Mouse (Mus musculus) hindbrain, embryonic 11.5 days (tissue): ENCODE data around the gene Tmod4. TPM values are rescaled to one million over a fixed set of nuclear protein-coding genes. Genes with fewer than 3 reads are reported as not detected.
"Not testable (repeated sequence)": the region's sequence is repeated elsewhere in the genome, so short reads cannot be mapped to it uniquely, and the experiment has no call there.

Experiments
- ATAC-seq: fragments of 200-750 bp; cut with Nextera tagmentation; 2 replicates; pipeline ENCODE4 v1.8.0; 2017; ENCODE audit warnings: mild to moderate bottlenecking, moderate TSS enrichment, moderate library complexity; ENCODE audit not compliant: low FRiP score
- DNase-seq: peaks from one replicate; pipeline ENCODE4 v3.0.0-alpha.2; 2015; ENCODE audit warnings: low spot score
- H3K27ac ChIP-seq: fragments of 300-500 bp; sonication (generic); 2 replicates; pipeline ENCODE4 v1.5.1; 2014; ENCODE audit warnings: mild to moderate bottlenecking, low read depth, low read length
- H3K27me3 ChIP-seq: fragments of 300-500 bp; sonication (generic); 2 replicates; pipeline ENCODE4 v1.6.1; 2014; ENCODE audit warnings: mild to moderate bottlenecking, low read length, moderate library complexity, mixed read lengths; ENCODE audit not compliant: control insufficient read depth, insufficient read depth
- H3K36me3 ChIP-seq: fragments of 300-500 bp; sonication (generic); 2 replicates; pipeline ENCODE4 v1.6.1; 2014; ENCODE audit warnings: mild to moderate bottlenecking, low read length, moderate library complexity, mixed read lengths; ENCODE audit not compliant: control insufficient read depth, insufficient read depth
- H3K4me1 ChIP-seq: fragments of 300-500 bp; sonication (generic); replicated peaks from 2 replicates; pipeline ENCODE4 v1.6.1; 2014; ENCODE audit warnings: low read length, mixed read lengths; ENCODE audit not compliant: control insufficient read depth, insufficient read depth
- H3K4me2 ChIP-seq: fragments of 300-500 bp; sonication (generic); replicated peaks from 2 replicates; pipeline ENCODE4 v1.6.1; 2014; ENCODE audit warnings: mild to moderate bottlenecking, low read depth, low read length
- H3K4me3 ChIP-seq: fragments of 300-500 bp; sonication (generic); 2 replicates; pipeline ENCODE4 v1.5.1; 2014; ENCODE audit warnings: low read depth, low read length
- H3K9ac ChIP-seq: fragments of 300-500 bp; sonication (generic); 2 replicates; pipeline ENCODE4 v1.6.1; 2014; ENCODE audit warnings: low read depth, low read length
- H3K9me3 ChIP-seq: fragments of 300-500 bp; sonication (generic); 2 replicates; pipeline ENCODE4 v1.6.1; 2016; ENCODE audit warnings: low read length; ENCODE audit not compliant: control insufficient read depth
- WGBS: fragments of 180-500 bp; shearing (Covaris S2); extraction: QIAGEN DNeasy Blood & Tissue Kit; methylation state at CpG from one replicate; pipeline ENCODE4 v1.1.7; 2014; 5-methylcytosine and 5-hydroxymethylcytosine counted together
- polyA plus RNA-seq: library from polyadenylated mRNA; unstranded; fragments of >200 nt; fragmentation: Nextera tagmentation; extraction: Ambion mirVana; gene quantifications from 2 replicates; pipeline ENCODE4 v1.2.1, GENCODE M21; 2014

The Tmod4 gene
- polyA plus RNA-seq, 1 experiment from 2014 or later: 1.1 TPM

GRCm38 (mm10) chr3:95110911-95111726 is 13.2 kb upstream of the Tmod4 start, which contains the start of gene Vps72:
Gene Vps72 (plus strand): TSS chr3:95111022.
- Histone ChIP-seq H3K27ac (peak within 1 kb of the TSS; percentile 97), H3K9me3 (no peaks in the 10 kb centered on the region), H3K27me3 (no peaks in the 10 kb centered on the region), H3K4me3 (peak within 1 kb of the TSS; percentile 80), H3K9ac (peak within 1 kb of the TSS; percentile 96), H3K4me2 (peak within 1 kb of the TSS; percentile 27), H3K36me3 (peaks cover 6% of the 10 kb centered on the region), H3K4me1 (no peaks in the 10 kb centered on the region; the same call in 1 of the 2 replicates)
- ATAC-seq: peak; percentile 70
- peak; percentile 90 for DNase-seq
- WGBS: under 1% methylated on average over 49 of the region's 54 CpGs

DNA sequence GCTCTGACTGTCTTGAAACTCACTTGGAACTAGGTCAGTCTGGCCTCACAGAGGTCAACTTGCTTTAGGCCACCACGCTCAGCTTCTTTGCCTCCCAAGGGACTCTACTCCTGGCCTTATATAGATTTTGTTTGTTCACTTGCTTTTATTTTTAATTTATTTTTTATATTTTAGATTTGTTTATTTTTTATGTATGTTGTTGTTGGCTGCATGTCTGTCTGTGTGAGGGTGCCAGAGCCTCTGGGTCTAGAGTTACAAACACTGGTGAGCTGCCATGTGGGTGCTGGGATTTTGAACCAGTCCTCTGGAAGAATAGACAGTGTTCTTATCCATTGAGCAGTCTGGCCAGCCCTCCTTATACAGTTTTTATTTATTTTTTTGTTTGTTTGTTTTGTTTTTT is 11.5 kb upstream of the Tmod4 start:
- Histone ChIP-seq H3K9me3 (no peaks in the 10 kb centered on the region), H3K9ac (no peak overlapping the region), H3K4me2 (no peak overlapping the region; the same call in 1 of the 2 replicates), H3K27me3 (no peaks in the 10 kb centered on the region), H3K4me3 (no peak overlapping the region), H3K27ac (no peak overlapping the region), H3K4me1 (no peaks in the 10 kb centered on the region; the same call in 1 of the 2 replicates), H3K36me3 (peaks cover 6% of the 10 kb centered on the region)
- ATAC-seq: no peak
- 77% methylated on average over 1 of the region's 1 CpGs for WGBS
- no peak for DNase-seq

GRCm38 (mm10) chr3:95117751-95118150 is 6.5 kb upstream of the Tmod4 start:
- no peak for DNase-seq
- H3K4me2 ChIP-seq: no peak overlapping the region
- 97% methylated on average over 2 of the region's 2 CpGs for WGBS
- ATAC-seq: no peak
- H3K9me3 ChIP-seq: no peaks in the 10 kb centered on the region
- H3K27me3 ChIP-seq: no peaks in the 10 kb centered on the region
- no peak overlapping the region for H3K9ac ChIP-seq
- H3K27ac ChIP-seq: no peak overlapping the region
- no peaks in the 10 kb centered on the region for H3K4me1 ChIP-seq
- H3K36me3 ChIP-seq: peaks cover 32% of the 10 kb centered on the region
- no peak overlapping the region for H3K4me3 ChIP-seq

DNA sequence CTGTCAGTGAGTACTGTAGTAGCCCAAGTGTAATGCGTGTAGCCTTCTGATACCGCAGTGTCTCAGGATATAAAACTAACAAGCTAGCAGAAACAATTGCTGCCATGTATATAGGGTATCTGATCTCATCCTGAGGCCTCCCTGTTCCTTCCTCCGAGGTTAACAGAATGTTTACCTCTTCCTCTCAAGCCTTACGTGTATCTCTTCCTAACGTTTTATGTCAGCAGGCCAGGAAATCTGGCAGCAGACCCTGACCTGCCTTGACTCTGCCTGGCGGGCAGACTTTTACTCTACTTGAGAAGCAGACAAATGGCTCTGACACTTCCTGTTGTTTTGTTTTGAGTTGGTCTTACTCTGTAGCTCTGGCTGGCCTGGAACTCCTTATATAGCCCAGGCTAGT is 2.7 kb upstream of the Tmod4 start:
- ATAC-seq (no peak), DNase-seq (no peak)
- Histone ChIP-seq H3K4me3 (no peak overlapping the region), H3K9ac (no peak overlapping the region), H3K36me3 (peaks cover 25% of the 10 kb centered on the region), H3K4me1 (no peaks in the 10 kb centered on the region), H3K27me3 (no peaks in the 10 kb centered on the region), H3K4me2 (no peak overlapping the region), H3K27ac (no peak overlapping the region), H3K9me3 (no peaks in the 10 kb centered on the region)
- WGBS: 81% methylated on average over 6 of the region's 6 CpGs

DNA sequence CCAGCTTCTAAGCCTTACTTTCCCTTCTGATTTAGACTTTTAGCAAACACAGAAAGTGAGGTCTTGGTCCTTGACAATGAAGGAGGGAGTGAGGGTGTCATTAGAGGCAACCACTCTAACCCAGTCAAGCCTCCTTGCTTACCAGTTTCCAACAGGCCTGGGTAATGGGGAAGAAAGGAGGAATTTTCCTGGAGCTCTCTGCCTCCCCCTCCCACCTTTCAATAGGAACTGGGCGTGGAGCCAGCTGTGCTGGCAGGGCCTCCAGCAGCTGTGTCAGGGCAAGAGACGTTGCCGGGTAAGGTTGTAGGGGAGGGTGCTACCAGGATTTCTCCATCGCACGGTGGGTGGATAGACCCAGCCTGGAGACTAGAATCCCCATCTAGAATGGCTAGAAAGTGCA is 696 bp downstream of the Tmod4 start:
- H3K27me3 ChIP-seq: no peaks in the 10 kb centered on the region
- H3K4me3 ChIP-seq: no peak overlapping the region
- DNase-seq (no peak), ATAC-seq (no peak)
- H3K4me2 ChIP-seq: no peak overlapping the region
- H3K9me3 ChIP-seq: no peaks in the 10 kb centered on the region
- H3K4me1 ChIP-seq: no peaks in the 10 kb centered on the region
- H3K36me3 ChIP-seq: peaks cover 12% of the 10 kb centered on the region
- 45% methylated on average over 5 of the region's 5 CpGs for WGBS
- no peak overlapping the region for H3K9ac ChIP-seq
- no peak overlapping the region for H3K27ac ChIP-seq

DNA sequence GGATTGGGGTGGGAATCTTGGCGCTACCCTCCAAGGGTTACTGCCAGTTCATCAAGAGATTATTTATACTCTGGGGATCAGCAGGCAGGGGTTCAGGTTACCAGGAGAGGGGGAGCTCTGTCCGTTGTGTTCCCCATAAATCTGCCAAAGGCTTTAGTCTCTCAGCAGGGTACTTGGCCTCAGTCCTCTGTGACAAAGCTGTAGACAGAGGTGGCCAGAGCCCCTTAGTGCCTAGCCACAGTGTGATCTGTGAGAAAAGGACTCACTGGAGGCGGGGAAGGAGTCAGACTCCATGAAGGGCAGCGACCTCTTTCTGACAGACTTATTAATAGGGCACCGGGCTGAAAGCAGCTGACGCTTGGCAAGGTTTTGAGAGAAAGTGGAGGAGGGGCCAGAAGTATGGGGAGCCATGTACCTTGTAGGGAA is 5.0 kb downstream of the Tmod4 start:
- Histone ChIP-seq H3K4me2 (no peak overlapping the region), H3K9ac (no peak overlapping the region), H3K4me3 (no peak overlapping the region), H3K36me3 (no peaks in the 10 kb centered on the region), H3K4me1 (no peaks in the 10 kb centered on the region), H3K27ac (no peak overlapping the region), H3K9me3 (no peaks in the 10 kb centered on the region), H3K27me3 (no peaks in the 10 kb centered on the region)
- DNase-seq (no peak), ATAC-seq (no peak)
- WGBS: 53% methylated on average over 6 of the region's 6 CpGs

DNA sequence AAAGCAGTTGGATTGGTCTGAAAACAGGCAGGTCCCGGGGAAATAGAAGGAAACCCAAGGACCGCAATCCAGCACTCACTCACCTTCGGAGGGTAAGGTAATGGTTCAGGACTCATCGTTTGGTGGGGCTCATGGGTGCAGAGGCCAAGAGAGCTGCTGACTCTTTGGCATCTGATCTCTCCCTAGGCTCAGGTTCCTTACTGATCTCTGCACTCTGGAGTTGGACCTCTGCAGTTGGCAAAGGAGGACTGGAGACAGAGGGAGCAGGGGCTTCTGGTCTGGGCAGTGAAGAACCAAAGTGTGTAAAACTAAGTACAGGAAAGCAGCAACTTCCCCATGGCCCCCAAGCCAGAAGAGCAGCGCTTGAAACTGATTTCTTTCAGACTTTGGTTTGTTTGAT is 5.8 kb downstream of the Tmod4 start:
- ATAC-seq: no peak
- no peak overlapping the region for H3K27ac ChIP-seq
- no peak overlapping the region for H3K4me2 ChIP-seq
- WGBS: 92% methylated on average over 5 of the region's 5 CpGs
- H3K9me3 ChIP-seq: no peaks in the 10 kb centered on the region
- H3K4me3 ChIP-seq: no peak overlapping the region
- no peaks in the 10 kb centered on the region for H3K36me3 ChIP-seq
- H3K27me3 ChIP-seq: no peaks in the 10 kb centered on the region
- no peaks in the 10 kb centered on the region; the same call in 1 of the 2 replicates for H3K4me1 ChIP-seq
- DNase-seq: no peak
- no peak overlapping the region for H3K9ac ChIP-seq

GRCm38 (mm10) chr3:95132389-95132788 is 8.1 kb downstream of the Tmod4 start:
- not testable (repeated sequence) for H3K9me3 ChIP-seq, H3K27me3 ChIP-seq, H3K4me1 ChIP-seq, ATAC-seq, H3K4me2 ChIP-seq, DNase-seq, H3K36me3 ChIP-seq, H3K4me3 ChIP-seq, H3K27ac ChIP-seq, H3K9ac ChIP-seq
- 80% methylated on average over 2 of the region's 2 CpGs for WGBS

- Histone ChIP-seq H3K9ac (peak overlapping the region; percentile 67), H3K4me3 (peak overlapping the region; percentile 62), H3K36me3 (no peaks in the 10 kb centered on the region), H3K4me2 (peak overlapping the region; percentile 74), H3K27me3 (no peaks in the 10 kb centered on the region), H3K4me1 (no peaks in the 10 kb centered on the region; the same call in 1 of the 2 replicates), H3K27ac (no peak overlapping the region), H3K9me3 (no peaks in the 10 kb centered on the region)
- DNase-seq (no peak), ATAC-seq (peak; percentile 0; the same call in 1 of the 2 replicates)
- 55% methylated on average over 11 of the region's 11 CpGs for WGBS
These were observed 8.9 kb downstream of the Tmod4 start for GRCm38 (mm10) chr3:95133176-95133575.
